Mouse (Mus musculus): ENCODE data around the gene Cd300ld.
"Not testable (repeated sequence)": the region's sequence is repeated elsewhere in the genome, so short reads cannot be mapped to it uniquely, and the experiment has no call there.

The Cd300ld gene

DNA sequence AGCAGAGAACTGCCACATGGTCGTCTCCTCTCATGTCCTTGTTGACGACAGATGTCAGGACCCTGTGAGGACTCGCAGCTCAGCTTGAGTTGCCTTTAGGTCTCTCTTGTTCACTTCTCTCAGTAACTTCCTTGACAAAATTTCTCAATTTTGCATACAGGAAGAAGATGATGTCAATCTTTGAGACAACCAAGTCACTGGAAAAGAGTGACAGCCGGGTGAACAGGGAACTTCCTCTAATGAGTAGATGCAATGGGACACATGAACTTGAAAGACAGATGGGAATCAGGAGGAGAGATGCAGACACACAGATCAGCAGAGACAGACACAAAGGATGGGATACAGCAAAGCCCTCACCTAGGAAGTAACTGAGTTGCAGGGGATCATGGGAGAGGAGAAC is at the start of gene Cd300ld:
Gene Cd300ld, minus strand, starts transcription at position 130 of the 400 bp plus-strand sequence.
- no peak for DNase-seq (ENCODE audit: low spot score in 2 of 2)

DNA sequence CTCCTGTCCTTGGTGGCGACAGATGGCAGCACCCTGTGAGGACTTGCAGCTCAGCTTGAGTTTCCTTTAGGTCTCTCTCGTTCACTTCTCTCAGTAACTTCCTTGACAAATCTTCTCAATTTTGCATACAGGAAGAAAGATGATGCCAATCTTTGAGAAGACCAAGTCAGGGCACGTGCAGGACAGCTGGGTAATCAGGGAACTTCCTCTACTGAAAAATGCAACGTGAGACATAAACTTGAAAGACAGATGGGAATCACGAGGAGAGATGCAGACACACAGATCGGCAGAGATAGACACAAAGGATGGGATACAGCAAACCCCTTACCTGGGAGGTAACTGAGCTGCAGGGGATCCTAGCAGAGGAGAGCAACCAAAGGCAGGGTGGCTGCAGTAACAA is 47.9 kb upstream of the Cd300ld start, which contains the start of gene Cd300ld5:
Gene Cd300ld5, minus strand, starts transcription at position 101 of the 400 bp plus-strand sequence.
- DNase-seq (ENCODE audit: low spot score in 2 of 2), result not testable (repeated sequence)

DNA sequence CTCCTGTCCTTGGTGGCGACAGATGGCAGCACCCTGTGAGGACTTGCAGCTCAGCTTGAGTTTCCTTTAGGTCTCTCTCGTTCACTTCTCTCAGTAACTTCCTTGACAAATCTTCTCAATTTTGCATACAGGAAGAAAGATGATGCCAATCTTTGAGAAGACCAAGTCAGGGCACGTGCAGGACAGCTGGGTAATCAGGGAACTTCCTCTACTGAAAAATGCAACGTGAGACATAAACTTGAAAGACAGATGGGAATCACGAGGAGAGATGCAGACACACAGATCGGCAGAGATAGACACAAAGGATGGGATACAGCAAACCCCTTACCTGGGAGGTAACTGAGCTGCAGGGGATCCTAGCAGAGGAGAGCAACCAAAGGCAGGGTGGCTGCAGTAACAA is 37.2 kb upstream of the Cd300ld start, which contains the start of gene Cd300ld4:
Gene Cd300ld4, minus strand, starts transcription at position 101 of the 400 bp plus-strand sequence.
- DNase-seq (ENCODE audit: low spot score in 2 of 2), result not testable (repeated sequence)

DNA sequence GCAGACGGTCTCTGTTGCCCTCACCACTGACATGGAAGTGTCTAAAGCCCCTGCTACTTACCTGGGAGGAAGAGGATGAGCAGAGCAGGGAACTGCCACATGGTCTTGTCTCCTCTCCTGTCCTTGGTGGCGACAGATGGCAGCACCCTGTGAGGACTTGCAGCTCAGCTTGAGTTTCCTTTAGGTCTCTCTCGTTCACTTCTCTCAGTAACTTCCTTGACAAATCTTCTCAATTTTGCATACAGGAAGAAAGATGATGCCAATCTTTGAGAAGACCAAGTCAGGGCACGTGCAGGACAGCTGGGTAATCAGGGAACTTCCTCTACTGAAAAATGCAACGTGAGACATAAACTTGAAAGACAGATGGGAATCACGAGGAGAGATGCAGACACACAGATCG is 26.4 kb upstream of the Cd300ld start, which contains the start of gene Cd300ld2:
Gene Cd300ld2, minus strand, starts transcription at position 101 of the 400 bp plus-strand sequence.
- DNase-seq (ENCODE audit: low spot score in 2 of 2), result not testable (repeated sequence)

DNA sequence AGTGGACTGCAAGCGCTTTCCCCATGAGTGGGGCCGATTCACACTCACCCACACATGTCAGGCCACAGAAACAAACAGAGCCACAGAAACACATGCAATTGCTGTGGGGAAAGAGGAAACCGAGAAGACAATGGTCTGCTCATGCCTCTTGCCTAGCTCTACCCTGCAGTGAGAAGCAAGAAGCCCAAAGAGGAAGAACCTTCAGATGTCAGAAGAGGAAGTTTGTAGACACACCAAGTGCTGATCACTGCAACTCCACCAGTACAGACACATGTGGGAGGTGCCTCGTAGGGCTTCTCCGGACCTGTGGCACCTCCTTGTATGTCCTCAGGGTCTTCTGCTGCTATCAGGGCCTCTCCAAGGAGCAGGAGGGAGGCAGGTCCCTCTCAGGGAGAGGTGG is 14.3 kb upstream of the Cd300ld start:
- no peak for DNase-seq (ENCODE audit: low spot score in 2 of 2)

DNA sequence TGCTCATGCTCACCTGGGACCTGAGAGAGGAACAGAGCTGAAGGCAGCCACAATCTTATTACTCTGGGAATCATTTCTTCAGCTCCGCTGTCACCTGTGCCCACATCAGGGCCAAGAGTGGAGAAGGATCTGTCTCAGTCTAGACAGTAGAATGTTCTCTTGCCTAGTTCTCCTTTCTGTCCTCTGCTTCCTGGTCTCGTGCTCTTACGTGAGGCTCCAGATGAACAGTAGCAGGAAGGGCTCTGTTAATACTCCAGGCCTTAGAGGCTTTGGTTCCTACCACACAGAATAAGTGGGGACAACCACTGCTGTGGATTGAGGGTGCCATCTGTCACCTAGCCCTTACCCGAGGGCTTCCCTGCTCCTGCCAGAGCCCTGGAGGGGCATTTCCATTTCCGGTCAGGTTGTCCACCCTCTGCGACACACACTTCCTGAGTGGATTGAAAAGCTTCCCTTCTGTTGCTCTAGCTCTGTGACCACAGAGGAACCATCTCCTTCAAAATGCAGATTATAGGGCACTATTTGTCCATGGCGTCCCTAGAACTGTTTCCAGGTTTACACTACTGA is 11.8 kb upstream of the Cd300ld start, which contains the start of gene Cd300c2:
Gene Cd300c2, minus strand, starts transcription at position 407 of the 567 bp plus-strand sequence.
- no peak for DNase-seq (ENCODE audit: low spot score in 2 of 2)

DNA sequence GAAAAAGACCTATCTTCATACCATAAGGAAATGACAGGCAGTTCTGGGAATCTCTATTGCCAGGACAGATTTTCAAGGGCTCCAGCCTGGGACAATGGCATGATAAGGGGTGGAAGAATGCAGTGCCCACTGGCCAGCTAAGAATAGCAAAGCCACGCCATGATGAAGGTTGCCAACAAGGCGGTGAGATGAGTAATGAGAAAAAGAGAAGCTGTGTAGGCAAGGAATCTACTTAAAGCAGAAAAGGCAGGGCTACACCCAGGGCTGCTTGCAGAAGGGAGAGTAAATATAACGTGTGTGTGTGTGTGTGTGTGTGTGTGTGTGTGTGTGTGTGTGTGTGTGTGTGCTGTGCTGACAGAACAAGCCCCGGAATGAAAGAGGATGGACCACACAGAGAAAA is 7.9 kb downstream of the Cd300ld start:
- DNase-seq (ENCODE audit: low spot score in 2 of 2), result no peak

DNA sequence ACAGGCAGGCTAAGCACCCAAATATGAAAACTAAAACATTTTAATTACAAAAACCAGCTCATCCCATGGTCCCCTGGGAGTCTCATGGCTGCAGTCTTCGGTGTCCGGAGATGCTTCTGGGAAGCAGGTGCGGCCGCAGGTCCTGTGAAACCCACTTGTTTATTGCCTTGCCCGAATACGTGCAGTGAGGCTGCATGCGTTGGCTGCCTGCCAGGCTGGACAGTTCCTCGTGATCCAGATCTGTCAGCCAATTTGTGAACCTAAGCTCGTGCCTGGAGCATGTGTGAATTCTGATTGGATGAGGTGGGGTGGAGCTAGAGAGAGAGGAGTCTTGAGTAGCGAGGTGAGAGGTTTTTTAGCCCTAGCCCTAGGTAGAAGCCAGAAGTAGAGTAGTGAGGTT is 17.0 kb downstream of the Cd300ld start:
- no peak for DNase-seq (ENCODE audit: low spot score in 2 of 2)

DNA sequence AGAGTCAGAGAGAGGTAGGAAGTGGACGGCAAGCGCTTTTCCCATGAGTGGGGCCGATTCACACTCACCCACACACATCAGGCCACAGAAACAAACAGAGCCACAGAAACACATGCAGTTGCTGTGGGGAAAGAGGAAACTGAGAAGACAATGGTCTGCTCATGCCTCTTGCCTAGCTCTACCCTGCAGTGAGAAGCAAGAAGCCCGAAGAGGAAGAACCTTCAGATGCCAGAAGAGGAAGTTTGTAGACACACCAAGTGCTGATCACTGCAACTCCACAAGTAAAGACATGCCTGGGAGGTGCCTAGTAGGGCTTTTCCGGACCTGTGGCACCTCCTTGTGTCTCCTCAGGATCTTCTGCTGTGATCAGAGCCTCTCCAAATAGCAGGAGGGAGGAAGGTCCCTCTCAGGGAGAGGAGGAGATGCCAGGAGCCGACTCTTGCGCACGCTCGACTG is 20.9 kb downstream of the Cd300ld start, which contains the start of gene Cd300c:
Gene Cd300c, minus strand, starts transcription at position 406 of the 456 bp plus-strand sequence.
- no peak for DNase-seq (ENCODE audit: low spot score in 2 of 2)

DNA sequence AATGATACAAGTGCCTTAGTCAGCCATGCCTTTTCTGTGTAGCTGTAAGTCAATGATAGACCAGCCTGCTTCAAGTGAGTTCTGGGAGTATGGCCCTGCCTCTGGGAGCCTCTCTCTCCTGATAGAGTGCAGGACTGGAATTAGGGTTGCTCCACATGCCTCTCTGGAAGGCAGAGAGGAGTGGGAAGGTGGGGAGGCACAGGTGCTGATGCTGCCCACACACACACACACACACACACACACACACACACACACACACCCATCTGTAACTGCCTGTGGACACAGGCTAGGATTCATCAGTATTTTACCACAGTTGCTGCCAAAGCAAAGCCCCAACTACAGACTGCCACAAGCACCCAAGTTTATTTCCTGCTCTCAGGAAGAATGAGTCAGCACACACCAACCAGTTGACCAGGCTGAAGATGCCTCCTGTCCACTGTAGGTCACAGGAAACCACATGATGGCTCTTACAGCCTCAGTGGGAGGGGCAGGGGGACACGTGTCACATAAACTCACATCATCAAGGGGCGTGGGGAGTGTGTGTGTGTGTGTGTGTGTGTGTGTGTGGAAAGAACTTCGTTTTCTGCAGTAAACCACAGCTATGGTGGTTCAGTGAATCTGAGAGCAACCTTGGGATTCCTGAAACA is 24.4 kb downstream of the Cd300ld start:
- DNase-seq (ENCODE audit: low spot score in 2 of 2), result no peak

DNA sequence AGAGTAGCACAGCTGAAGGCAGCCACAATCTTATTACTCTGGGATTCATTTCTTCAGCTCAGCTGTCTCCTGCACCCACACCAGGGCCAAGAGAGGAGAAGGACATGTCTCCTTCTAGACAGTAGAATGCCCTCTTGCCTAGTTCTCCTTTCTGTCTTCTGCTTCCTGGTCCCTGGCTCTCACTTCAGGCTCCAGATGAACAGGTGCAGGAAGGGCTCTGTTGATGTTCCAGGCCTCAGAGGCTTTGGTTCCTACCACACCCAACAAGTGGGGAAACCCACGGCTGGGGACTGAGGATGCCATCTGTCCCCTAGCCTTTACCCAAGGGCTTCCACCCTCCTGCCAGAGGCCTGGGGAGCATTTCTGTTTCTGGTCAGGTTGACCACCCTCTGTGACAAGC is 29.4 kb downstream of the Cd300ld start:
- DNase-seq (ENCODE audit: low spot score in 2 of 2), result no peak

DNA sequence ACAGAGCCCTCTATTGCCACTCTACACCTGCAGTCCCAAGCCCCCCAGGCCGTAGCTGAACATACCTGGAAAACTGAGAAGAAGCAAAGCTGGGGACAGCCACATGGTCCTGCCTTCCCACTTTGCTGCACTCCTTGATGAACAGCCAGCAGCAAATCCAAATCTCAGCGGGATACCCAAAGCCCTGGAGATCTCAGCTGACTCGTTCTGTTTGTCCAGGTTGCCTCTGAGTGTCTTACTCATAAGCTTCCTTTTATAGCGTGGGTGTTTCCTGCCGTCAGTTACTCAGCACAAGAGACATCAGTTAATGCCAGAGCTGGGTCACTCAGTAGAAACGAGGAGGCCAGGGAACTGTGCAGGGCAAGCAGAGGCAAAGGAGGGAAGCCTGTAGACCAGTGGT is 55.6 kb downstream of the Cd300ld start, which contains the start of gene Cd300lb:
Gene Cd300lb, minus strand, starts transcription at position 243 of the 400 bp plus-strand sequence.
- no peak for DNase-seq (ENCODE audit: low spot score in 2 of 2)

DNA sequence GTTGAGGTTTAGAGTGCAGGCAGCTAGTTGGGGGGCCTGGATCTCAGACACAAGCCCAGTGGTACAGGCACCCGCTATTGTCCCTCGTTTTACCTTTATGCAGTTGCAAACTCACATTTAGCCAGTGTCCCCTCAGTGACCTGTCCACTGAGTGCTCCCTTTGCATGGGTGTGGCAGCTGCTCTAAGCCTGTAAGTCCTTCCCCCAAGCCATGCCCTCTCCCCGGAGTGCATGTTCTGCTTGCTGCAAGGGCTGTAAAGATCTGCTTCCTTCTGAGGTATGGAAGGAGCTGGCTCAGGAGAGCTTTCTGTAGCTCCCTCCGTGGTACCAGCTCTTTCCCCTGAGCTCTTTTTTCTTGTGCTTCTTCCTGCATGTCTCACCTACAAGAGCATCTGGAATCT is 56.1 kb downstream of the Cd300ld start:
- DNase-seq (ENCODE audit: low spot score in 2 of 2), result no peak
